Mouse (Mus musculus): ENCODE results near the gene Snd1.

Gene Snd1

DNA sequence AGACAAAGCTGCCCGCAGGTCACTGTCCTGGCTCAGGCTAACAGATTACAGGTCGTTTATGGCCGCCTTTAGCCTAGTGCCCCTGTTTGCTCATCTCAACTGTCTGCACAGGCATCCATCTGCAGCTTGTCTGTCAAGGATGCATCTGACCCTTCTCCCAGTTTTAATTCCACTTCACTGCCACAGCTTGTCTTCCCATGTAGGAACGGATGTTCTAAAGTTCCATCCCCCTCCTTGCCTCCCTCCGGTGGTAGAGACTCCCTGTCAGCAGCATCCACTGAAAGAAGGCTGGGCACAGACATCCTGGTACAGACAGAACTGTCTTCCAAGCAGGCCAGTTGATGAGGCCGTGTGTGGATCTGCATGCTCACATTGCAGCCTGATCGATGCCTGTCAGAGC is 377.4 kb downstream of the Snd1 start:
- no peak for DNase-seq

DNA sequence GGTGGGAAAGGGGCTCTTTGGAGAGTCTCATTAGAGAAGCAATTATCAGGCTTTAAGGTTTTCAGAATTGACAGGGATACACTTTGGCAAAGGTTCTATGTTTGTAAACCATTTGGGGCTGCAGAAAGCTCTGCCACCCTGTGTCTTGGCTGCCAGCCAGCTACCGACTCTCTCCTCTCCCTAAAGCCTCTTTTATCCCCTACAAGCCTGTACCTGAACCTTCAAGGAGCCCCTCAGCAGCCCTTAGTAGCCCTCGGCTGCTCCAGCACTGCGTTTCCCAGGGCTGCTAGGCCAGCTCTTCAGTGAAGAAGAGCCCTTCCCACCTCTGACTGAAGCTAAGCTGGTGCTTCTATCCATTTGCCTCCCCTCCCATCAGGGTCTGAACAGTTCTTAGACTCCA is 378.2 kb downstream of the Snd1 start:
- DNase-seq = no peak

DNA sequence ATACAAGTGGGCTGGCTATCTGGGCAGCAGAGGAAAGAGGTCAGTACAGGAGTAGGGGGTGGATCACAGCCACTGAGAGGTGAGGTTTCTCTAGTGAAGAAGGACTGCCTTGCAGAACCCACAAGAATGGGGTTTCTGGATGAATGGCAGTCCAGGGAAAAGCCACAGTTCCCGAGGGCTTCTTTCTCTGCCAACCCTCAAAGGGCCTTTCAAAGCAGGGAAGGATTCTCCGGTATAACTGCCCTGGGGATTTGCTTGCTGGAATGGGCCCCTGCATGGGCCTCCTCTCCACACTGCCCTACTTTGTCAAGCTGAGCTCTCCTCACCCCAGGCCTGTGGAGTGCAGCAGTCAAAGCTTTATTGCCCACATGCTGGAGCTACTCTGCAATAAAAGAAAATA is 378.7 kb downstream of the Snd1 start:
- DNase-seq = no peak

DNA sequence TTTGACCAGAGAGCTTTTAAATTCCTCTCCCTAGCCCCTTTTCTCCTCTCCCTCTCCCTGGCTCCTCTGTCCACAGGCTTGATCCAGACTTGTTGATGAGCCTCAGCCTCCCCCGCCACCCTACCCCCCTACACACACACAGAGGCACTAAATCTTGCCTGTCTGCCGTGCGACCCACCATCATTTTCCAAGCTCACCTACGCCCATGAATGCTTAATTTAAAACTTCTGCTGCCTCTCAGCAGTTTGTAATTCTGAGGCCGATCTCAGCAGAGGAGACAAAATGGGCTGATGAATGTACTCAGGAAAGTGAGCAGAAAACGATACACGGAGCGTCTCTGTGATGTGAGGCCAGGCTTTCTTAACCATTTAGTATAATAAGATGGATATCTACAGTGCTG is 379.7 kb downstream of the Snd1 start:
- DNase-seq = no peak

DNA sequence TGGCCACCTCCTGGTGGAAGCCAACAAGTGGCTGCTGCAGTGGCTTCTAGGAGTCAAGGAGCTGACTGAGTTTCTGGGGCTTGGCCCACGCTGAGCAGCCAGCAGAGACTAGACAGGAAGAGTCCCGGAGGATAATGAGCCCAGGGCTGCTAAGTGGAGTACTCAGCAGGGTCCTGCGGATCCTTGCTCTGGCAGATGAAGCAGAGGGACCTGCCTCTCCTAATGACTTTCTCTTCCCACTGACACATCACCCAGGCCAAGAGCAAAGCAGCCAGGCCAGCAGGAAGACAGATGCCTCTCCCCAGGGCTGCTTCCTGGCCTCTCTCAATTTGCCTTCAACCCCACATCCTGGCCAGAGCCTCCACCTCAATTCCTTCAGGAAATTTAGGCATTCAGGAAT is 380.5 kb downstream of the Snd1 start:
- DNase-seq = no peak

DNA sequence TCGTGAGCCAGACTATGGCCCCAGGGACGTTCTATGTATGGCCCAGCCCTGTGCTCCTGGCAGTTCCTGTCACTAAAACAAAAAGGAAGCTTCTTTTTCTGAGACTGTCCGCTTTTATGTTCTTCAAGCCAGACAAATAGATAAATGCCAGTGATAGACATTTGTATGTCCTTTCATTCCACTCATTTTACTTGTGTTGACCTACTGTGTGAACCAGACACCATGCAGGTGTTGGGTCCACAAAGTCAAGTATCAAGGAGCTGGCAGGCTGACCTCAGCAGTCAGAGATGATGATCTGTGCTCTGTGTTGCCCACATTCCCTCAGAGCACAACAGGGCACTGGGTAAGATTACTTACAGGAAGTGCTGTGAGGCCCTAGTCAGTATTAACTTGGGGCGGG is 381.9 kb downstream of the Snd1 start:
- DNase-seq = no peak

DNA sequence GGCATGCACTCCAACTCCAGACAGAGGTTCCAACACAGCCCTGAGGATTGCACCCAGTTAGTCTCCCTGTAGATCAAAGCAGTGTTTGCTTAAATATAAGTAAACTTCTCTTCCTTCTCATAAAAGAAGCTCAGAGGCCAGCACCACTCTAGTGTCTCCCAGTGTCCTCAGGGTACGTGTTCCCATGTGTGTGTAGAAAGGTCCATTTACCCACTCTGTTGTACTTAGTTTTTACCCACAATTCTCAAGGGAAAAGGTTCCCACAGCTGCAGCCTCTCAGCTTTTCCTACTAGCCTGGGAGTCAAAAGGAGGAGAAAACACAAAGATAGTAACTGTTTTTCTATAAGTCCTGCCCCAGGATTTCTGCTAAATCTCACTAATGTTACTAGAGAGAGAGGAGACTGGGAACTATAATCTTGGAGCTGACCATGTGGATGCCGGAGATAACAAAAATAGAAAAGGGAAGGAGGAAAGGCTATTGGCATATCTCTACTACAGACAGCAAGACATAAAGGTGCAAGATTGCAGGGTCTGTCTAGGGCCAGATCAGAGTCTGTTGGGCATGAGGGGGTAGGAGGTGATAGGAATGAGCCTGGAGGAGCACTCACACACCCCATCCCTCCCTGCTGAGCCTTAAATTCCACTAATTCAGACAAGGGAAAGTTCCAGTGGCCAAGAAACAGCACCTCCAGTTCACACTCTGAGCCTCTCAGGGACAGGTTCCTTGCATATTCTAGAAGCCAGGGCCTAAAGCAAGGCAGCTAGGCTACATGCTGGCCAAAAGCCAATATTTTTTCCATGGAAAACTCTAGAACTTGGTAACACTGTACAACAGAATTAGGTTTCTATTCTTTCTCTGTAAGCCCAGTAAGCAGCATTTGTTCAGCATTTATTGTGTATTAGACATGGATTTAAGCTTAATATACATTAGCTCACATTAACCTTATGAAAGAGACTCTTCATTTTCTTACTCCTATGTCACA is 382.6 kb downstream of the Snd1 start:
- no peak for DNase-seq

DNA sequence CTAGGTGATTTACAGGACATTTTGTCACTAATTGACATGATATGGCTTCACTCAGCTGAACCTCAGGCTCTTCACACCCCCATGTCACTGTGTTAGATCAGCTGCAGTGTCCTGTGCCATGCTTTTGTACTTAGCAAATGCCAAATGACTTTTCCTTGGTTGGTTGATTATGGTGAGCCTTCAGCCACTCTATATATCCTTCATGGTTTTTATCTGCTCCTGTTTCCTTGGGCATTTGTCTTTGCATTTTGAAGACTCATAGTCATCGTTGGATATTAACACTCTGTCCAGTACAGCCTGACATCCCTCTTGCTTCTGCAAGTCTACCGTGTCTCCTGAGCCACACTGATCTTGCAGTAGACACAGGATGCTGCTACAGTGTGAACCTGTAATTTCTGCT is 384.2 kb downstream of the Snd1 start:
- DNase-seq = no peak

DNA sequence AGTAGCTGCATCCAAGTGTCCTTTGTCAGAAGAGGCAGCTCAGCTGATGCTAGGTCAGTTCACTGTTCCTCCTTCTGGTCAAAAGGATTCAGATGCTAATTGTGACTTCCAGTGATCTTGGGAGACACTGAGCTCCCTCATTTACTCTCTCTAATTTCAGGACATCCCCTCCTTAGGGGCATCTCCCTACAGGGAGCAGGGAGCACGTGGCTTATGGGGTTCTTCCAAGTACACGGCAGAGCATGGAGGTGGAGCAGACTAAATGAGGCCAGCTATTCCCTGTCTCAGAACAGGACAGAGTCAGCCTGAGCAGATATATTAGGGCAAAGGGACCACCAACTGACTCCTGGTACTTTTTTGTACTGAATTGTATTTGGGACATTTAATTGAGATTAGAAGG is 385.5 kb downstream of the Snd1 start:
- no peak for DNase-seq

DNA sequence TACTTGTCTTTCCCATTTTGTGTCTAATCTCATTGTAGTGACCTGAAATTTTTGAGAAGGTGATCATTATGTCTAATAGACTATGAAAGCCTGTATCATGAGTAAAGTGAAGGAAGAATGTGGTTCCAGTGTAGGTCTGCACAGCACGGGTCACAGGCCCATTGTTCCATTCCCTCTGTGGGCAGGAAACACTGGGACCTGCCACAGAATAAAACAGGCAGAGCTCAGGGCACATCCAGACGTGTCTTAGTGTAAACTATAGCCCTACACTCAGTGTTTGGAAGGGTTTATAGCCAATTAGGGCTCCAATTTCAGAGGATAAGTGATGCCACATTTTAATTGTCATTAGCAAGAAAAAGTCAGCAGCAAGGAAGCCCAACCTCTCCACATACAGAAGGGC is 386.0 kb downstream of the Snd1 start:
- DNase-seq = no peak

DNA sequence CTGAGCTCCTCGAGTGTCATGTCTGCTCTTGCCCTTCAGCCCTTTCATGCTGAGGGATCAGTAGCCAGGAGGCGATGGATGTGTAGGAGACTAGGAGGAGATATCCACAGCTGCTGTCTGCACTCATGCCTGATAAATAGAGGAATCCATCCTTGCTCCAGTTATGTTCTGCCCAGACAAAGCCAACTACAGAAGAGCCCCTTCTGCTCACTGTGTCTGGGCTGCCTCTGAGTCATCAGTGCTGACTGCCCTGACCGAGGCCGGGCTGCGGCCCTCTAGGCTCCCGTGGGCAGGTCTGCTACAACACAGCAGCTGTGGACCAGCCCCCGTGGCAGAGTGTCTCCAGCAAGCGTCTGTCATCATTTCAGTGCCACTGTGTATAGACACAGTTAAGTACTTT is 387.4 kb downstream of the Snd1 start:
- no peak for DNase-seq

DNA sequence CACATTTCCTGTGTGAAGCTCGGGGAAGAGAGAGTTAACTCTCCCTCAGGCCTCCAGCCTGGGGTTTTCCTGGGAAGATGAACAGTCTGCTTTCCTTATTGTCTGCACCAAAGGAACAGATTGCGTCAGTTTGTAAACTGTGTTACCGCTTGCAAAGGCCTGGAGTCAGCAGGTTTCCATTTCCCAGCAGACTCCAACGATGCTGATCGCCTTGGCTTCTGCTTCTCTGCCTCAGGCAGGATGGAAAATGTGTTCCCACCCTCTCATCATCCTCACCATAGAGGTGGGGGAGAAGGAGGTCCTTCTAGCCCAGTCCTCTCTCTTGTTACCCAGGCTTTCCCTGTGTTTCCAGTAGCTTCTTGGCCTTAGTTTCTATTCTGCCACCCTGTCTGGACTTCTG is 389.7 kb downstream of the Snd1 start:
- no peak for DNase-seq

DNA sequence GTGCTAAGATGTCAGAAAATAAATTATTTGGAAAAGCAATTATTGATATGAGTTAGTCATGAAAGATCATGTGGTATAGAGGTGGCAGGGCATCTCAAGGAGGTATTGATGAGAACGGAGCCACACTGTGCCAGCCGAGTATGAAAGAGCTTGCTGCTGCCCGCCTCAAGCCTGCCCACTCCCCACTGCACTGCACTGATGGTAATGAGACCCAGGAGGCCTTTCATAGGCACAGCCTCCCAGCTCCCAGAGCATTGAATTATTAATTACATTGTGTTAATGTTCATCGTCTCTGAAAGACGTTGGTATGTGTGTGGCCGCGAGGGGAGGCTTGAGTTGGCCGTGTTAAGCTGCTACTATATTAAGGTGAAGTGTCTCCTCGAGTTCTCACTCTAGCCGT is 390.2 kb downstream of the Snd1 start:
- DNase-seq = no peak

DNA sequence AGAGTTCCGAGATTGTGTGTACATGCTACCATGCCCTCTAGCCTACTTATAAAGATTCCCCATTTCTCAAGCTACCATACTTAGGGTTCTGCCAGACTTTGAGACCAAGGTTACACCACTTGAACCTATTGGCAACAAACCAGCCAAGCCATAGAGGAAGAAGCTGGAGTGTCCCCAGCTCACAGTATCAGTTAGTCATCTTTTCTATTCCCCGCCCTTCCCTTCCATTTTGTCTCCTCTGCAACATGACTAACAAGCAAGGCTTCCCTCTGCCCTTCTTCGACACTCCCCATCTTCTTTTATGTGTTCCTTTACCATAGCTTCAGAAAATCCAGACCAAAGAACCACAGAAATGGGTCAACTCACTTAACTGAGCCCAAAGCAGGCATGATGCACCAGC is 391.3 kb downstream of the Snd1 start:
- no peak for DNase-seq

DNA sequence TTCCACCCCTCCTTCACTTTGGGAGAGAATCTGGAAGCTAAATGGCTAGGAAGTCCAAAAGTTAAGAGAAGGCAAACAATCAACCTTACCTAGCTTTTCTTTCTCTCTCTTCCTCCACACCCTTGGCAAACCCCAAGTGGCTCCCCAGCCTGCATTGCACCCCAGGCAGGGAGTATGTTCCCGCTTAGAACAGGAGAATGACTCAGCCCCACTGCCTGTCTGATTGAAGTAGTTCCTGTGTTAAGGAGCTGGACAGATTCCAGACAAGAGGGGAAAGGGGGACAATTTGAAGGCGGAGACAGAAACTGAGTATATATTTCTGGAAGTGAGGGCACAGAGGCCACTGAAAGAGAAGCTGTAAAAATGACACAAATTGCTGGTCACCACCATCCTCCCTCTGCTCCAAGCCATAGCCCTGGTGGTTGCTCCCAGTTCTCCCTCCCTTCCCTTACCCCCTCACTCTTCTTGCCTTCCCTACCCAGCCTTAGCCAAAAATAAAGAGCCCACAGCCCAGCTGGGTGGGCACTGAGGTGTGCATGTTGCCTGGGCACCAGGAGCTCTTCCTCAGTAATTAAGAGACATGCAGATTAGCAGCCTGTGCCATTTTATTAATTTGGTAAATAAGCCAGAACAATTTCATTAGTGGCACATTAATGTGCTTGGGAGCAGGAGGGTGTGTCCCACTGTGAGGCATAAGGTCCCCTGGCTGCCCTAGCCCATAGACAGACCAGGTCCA is 392.7 kb downstream of the Snd1 start:
- DNase-seq = no peak

DNA sequence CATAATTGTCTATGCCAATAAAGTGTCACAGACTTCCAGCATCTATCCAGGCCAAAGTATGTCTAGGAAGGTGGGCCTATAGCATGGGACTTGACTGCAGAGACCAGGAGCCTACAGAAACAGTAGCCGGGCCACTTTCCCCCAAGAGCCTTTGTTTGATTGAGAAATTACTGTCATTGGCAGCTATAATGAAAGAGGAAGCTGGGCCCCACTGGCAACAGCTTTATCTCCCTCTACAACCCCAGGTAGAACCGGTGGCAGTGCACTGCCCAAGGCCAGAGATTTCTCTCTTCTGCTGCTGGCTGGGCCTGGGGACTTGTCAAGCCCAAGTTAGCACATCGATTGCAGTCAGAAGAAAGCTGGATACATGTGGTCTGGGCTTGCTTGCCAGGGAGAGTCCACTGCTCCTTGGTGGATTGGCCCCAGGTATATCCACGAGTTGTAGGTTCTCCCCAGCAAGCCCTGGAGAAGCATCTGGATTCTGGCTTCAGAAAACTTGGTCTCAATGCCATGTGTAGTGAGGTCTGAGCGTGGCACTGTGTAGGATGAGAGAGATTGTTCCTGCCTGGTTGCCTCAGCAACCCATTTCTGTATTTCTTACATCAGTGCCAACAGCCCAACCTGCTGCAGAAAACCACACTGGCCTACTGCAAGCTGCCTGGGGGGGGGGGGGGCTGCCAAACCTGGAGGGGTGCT is 396.9 kb downstream of the Snd1 start:
- no peak for DNase-seq

DNA sequence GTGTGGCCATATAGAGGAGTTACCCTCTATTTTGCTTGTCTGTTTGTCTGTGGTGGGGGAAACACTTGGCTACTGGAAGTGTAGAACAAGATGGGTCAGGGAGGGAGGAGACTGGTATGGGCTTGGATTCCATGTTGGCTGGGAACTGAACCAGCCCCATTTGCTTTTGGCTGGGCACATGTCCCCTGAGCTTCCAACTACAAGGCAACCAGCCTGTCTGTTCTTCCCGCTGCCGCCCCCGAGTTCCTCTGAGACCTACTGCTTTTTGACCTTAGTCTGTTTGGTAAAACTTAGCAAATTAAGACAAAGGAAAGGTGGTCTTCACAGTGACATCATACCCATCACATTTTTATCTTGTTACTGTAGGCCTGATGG is 397.5 kb downstream of the Snd1 start:
- DNase-seq = no peak

DNA sequence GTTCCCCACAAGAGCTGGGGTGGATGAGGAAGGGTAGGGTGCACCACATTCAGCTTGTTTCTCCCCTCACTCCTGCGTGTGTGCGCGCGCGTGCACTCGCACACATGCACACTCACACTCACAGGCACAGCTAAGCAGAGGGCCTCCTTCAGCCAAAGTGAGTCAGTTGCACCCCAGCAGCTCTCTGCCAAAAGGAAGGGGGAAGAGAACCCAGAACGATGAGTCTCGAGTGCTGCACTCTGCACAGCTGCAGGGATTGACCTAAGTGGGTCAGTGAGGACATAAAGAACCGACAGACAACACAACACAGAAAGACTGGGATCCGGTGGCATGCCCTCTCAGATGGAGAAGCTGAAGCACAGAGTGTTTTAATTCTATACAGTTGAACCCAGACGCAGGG is 399.1 kb downstream of the Snd1 start:
- no peak for DNase-seq

DNA sequence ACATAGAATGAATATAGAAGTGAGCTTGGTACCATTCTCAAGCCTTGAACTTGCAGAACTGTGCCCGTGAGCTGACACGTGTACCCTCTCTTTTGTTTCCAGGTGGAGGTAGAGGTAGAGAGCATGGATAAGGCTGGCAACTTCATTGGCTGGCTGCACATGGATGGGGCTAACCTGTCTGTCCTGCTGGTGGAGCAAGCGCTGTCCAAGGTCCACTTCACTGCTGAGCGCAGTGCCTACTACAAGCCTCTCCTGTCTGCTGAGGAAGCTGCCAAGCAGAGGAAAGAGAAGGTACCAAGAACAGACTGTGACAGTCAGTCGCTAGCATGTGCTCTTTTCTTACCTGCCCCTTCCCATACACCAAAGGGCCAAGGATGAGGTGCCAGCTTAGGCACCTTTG is 399.8 kb downstream of the Snd1 start:
- DNase-seq = no peak

DNA sequence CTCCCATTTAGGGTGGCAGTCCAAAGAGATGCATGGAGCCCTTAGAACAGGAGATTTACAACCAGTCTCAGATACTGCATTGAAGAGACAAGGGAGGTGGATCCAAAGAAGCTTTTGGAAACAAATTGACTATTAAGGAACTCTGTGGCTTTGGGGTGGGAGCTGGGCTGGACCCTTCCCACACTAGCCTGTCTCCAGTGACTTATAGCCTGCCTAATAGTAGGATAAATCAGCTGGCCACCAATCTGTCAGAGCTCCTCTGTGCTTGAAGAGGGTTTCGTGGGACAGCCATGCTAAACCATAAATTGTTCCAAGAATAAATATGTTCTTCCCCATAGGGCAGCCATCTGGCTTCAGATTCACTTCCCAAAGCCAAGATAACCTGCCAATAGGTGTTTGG is 400.4 kb downstream of the Snd1 start:
- DNase-seq = no peak

DNA sequence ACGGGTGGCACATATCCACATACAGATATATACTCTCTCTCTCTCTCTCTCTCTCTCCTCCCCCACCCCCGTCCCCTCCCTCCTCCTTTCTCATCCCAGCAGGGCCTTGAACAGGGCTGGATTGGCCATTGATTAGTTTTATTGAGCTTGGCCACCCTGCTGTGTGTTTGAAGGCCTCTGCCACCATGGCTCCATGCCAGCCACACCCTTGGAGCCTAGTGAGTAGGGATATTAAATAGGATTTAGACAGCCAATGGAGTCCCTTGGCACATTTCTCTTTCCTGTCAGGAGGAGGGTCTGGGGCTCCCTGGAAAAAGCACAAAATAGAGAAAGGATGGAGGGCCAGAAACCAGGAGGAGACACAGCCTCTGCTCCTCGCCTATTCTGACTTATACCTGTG is 401.6 kb downstream of the Snd1 start:
- DNase-seq = no peak

DNA sequence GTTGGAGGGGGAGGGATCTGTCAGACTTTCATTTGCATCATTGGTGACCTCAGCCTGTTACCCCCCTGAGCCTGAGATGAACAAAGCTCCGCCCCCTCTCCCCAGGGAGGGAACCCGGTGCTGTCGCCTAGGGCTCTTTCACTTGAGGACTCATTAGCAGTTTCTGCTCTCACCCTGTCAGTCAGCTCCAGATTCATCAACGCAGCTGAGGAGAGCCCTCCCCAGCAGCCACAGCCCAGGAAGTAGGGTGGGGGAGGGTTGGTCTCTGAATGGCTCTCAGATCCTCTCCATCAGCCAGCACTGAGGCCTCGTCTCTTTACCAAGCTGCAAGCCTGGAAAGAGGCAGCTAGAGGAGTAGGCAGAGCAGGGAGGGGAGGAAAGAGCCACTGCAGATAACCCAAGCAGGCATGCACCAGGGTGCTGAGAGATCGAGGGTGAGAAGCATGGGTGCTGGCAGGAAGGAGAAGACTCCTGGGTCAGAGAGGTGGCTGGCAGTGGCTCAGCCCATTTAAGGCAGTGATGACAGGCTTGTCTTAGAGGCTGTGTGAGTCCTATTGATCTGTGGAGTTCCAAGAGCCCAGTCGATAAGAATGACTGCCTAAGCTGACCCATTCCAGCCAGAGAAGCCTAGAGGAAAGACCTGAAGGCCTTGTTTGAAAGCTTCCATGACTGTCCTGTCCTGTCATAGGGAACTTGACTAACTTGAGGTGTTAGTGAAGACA is 403.2 kb downstream of the Snd1 start:
- no peak for DNase-seq

DNA sequence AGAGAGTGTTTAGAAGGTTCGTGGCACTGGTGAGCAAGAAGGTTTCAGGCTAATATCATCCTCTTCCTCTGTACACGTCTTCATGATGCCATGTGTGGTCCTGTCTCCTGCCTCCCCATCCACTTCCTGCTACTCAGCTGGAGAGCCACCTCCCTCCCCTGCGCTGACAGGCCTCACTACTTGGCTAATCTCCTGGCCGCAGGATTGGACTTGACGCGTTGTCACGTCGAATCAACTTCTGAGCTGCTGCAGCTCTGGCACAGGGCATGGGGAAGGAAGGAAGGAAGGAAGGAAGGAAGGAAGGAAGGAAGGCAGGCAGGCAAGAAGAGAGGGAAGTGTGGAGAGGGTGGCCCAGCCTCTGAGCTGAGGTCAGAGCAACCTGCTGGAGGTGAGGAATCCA is 404.4 kb downstream of the Snd1 start:
- DNase-seq = no peak

Data from kidney, adult 18-20 months (tissue).